Mouse (Mus musculus): Measurements from ENCODE around the gene Ifna4. TPM values are rescaled to one million over a fixed set of nuclear protein-coding genes. Genes with fewer than 3 reads are reported as not detected.

Ifna4 gene
- polyA plus RNA-seq, 1 experiment: not detected

- no peak for TF ChIP-seq GATA1 (IDR thresholded peaks at IDR 0.05; ENCODE audit: low read length)
These were observed 9.5 kb downstream of the Ifna4 start for GRCm38 (mm10) chr4:88851026-88851763.

GRCm38 (mm10) chr4:88859214-88859613 lies 17.6 kb downstream of the Ifna4 start:
- no peak for TF ChIP-seq GATA1 (IDR thresholded peaks at IDR 0.05; ENCODE audit: low read length)

GRCm38 (mm10) chr4:88863309-88863708 lies 21.6 kb downstream of the Ifna4 start:
- TF ChIP-seq GATA1 (IDR thresholded peaks at IDR 0.05; ENCODE audit: low read length): no peak

DNA sequence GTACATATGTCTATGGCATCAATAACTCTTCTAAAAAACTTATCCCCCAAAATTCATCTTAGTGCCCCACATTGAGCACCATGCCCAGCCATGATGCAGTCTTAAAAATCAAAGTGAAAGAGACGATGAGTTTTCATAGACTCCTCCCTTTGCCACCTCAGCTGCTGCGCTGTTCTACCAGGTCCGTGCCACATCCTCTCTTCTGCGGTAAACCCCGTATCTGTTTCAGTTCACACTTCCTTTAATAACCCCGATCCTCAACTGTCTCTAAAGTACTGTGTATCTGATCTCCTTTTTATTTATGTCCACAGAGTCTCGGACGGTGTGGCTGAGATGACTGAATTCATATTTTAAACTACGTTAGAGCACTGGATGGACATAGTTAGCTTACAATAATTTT lies 22.9 kb downstream of the Ifna4 start:
- TF ChIP-seq GATA1 (IDR thresholded peaks at IDR 0.05; ENCODE audit: low read length): no peak

GRCm38 (mm10) chr4:88865011-88865569 lies 23.4 kb downstream of the Ifna4 start:
- TF ChIP-seq GATA1 (IDR thresholded peaks at IDR 0.05; ENCODE audit: low read length): no peak

GRCm38 (mm10) chr4:88867366-88867925 lies 25.8 kb downstream of the Ifna4 start:
- TF ChIP-seq GATA1 (IDR thresholded peaks at IDR 0.05; ENCODE audit: low read length): no peak

GRCm38 (mm10) chr4:88867926-88868911 lies 26.6 kb downstream of the Ifna4 start:
- TF ChIP-seq GATA1 (IDR thresholded peaks at IDR 0.05; ENCODE audit: low read length): no peak

DNA sequence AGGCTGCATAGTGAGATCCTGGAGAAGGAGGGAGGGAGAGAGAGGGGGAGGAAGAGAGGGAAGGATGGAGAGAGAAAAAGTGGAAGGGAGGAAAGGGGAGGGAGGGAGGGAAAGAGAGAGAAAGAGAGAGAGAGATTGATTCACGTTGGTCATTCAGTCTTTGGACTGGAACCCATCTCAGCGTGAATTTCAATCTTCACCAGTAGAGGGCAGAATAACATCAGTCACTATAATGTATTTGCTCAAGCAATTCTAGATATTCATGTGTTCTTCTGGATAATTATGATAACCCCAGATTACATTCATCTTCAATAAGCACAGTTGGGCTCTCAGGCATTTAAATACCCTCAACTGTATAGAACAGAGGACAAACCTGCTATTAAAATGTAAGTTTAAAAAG lies 31.0 kb downstream of the Ifna4 start:
- TF ChIP-seq GATA1 (IDR thresholded peaks at IDR 0.05; ENCODE audit: low read length): no peak

DNA sequence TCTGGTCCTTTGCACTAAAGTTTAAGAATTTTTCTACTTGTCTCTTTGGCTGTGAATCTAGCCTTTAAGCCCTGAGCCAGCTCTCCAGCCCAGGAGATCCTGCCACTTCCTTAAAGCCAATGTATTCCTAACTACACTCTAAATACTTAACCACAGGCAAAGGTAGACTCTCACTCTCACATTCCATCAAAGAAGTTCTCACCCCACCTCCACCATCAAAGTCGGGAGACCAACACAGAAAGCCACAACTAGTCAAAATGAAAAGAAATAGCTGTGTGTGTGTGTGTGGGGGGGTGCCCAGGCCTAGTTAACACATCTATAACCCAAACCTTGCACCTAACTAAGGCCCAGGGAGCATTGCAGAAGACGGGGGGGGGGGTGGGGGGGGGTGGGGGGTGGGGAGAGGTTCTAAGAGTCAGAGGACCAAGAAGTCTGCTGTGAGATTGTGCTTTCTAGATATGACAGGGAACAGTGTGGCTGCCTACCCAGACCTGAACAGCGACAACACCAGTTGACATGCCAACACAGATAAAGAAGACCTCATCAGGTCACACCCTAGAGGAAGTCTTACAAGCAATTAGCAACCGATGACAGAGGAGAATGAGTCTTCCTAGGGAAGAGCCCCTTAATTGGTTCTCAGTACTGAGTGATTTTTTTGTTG lies 33.9 kb downstream of the Ifna4 start:
- no peak for TF ChIP-seq GATA1 (IDR thresholded peaks at IDR 0.05; ENCODE audit: low read length)

DNA sequence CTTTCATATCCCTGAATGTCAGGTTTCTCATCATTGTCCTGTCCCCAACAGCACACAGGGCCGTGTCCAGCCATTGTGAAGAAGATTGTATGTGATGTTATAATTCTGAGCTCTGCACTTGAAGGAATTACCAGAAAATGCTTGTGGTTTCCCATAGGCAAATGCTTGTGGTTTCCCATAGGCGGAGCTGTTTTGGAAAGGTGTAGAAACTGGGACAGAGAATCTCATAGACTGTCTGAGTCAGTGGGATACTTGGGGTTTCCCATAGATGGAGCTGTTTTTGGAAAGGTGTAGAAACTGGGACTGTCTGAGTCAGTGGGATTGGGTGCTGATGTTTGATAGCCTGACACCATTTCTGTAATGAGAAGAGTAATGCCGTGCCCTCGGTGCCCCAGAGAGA lies 34.9 kb downstream of the Ifna4 start:
- no peak for TF ChIP-seq GATA1 (IDR thresholded peaks at IDR 0.05; ENCODE audit: low read length)

GRCm38 (mm10) chr4:88878246-88878645 lies 36.6 kb downstream of the Ifna4 start:
- no peak for TF ChIP-seq GATA1 (IDR thresholded peaks at IDR 0.05; ENCODE audit: low read length)

DNA sequence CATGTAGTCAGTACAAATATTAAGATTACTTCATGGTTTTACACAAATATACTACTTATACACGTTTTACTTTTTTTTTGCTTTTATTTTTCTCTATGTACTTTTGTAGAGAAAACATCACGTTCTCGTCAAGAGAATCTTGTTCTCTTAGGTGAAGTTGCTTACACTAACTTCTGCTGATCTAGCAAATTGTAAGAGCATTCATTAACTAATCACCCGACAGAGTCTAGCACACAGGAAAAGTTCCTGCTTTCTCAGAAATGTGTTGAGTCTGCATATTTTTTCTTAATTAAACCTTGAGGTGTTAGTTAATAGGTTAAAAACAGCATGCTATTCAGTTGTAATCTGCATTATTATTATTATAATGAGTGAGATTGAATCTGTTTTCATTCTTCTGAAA lies 37.1 kb downstream of the Ifna4 start:
- TF ChIP-seq GATA1 (IDR thresholded peaks at IDR 0.05; ENCODE audit: low read length): no peak

GRCm38 (mm10) chr4:88880101-88880500 lies 38.4 kb downstream of the Ifna4 start, which contains the start of gene Ifne:
Gene Ifne, minus strand, starts transcription at chr4:88880201.
- no peak for TF ChIP-seq GATA1 (IDR thresholded peaks at IDR 0.05; ENCODE audit: low read length)

- TF ChIP-seq GATA1 (IDR thresholded peaks at IDR 0.05; ENCODE audit: low read length): no peak
These were observed 46.6 kb downstream of the Ifna4 start for GRCm38 (mm10) chr4:88888236-88888635.

Other genes starting within 250 kb of the Ifna4 start
- not detected in 2 replicates for gene Ifna9, start 249.5 kb upstream of the Ifna4 start, polyA plus RNA-seq (2012)
- gene Ifna12, start 238.5 kb upstream of the Ifna4 start, polyA plus RNA-seq (2012): not detected in 2 replicates
- not detected in 2 replicates for gene C87499, start 207.4 kb upstream of the Ifna4 start, polyA plus RNA-seq (2012)
- gene Ifna13, start 197.4 kb upstream of the Ifna4 start, polyA plus RNA-seq (2012): not detected in 2 replicates
- gene Ifna16, start 164.9 kb upstream of the Ifna4 start, polyA plus RNA-seq (2012): not detected in 2 replicates
- gene Ifna2, start 157.9 kb upstream of the Ifna4 start, polyA plus RNA-seq (2012): not detected in 2 replicates
- not detected in 2 replicates for gene Ifnab, start 150.5 kb upstream of the Ifna4 start, polyA plus RNA-seq (2012)
- not detected in 2 replicates for gene Gm26566, start 120.1 kb upstream of the Ifna4 start, polyA plus RNA-seq (2012)
- gene Klhl9, start 119.4 kb upstream of the Ifna4 start, polyA plus RNA-seq (2012): 6.4 and 7.6 TPM in 2 replicates
- not detected in 2 replicates for gene Gm13271, start 87.0 kb upstream of the Ifna4 start, polyA plus RNA-seq (2012)
- gene Gm13283, start 81.7 kb upstream of the Ifna4 start, polyA plus RNA-seq (2012): not detected in 2 replicates
- gene Gm13290, start 68.0 kb upstream of the Ifna4 start, polyA plus RNA-seq (2012): not detected in 2 replicates
- not detected in 2 replicates for gene Gm13289, start 64.9 kb upstream of the Ifna4 start, polyA plus RNA-seq (2012)
- gene Gm13272, start 62.0 kb upstream of the Ifna4 start, polyA plus RNA-seq (2012): not detected in 2 replicates
- not detected in 2 replicates for gene Ifnz, start 59.7 kb upstream of the Ifna4 start, polyA plus RNA-seq (2012)
- gene Gm13276, start 56.2 kb upstream of the Ifna4 start, polyA plus RNA-seq (2012): not detected in 2 replicates
- not detected in 2 replicates for gene Gm13277, start 53.2 kb upstream of the Ifna4 start, polyA plus RNA-seq (2012)
- gene Gm13278, start 50.3 kb upstream of the Ifna4 start, polyA plus RNA-seq (2012): not detected in 2 replicates
- gene Gm13275, start 47.4 kb upstream of the Ifna4 start, polyA plus RNA-seq (2012): not detected in 2 replicates
- gene Gm13279, start 44.5 kb upstream of the Ifna4 start, polyA plus RNA-seq (2012): not detected in 2 replicates
- gene Gm13285, start 42.2 kb upstream of the Ifna4 start, polyA plus RNA-seq (2012): not detected in 2 replicates
- not detected in 2 replicates for gene Gm13287, start 38.6 kb upstream of the Ifna4 start, polyA plus RNA-seq (2012)
- gene Gm13288, start 36.3 kb upstream of the Ifna4 start, polyA plus RNA-seq (2012): not detected in 2 replicates
- not detected in 2 replicates for gene Ifna7, start 25.6 kb upstream of the Ifna4 start, polyA plus RNA-seq (2012)
- gene Ifna11, start 21.9 kb upstream of the Ifna4 start, polyA plus RNA-seq (2012): not detected in 2 replicates
- gene Ifna6, start 14.4 kb upstream of the Ifna4 start, polyA plus RNA-seq (2012): not detected in 2 replicates
- not detected in 2 replicates for gene Ifna5, start 6.3 kb upstream of the Ifna4 start, polyA plus RNA-seq (2012)
- gene Ifna1, start 8.2 kb downstream of the Ifna4 start, polyA plus RNA-seq (2012): not detected in 2 replicates
- gene Ifne, start 38.3 kb downstream of the Ifna4 start, polyA plus RNA-seq (2012): not detected in 2 replicates